Mouse (Mus musculus) limb, embryonic 14.5 days (tissue): ENCODE results near the gene Slc22a21. TPM values are rescaled to one million over a fixed set of nuclear protein-coding genes. Genes with fewer than 3 reads are reported as not detected.
"Not testable (repeated sequence)": the region's sequence is repeated elsewhere in the genome, so short reads cannot be mapped to it uniquely, and the experiment has no call there.

Experiments used
- ATAC-seq: fragments of 200-750 bp; cut with Nextera tagmentation; 2 replicates; pipeline ENCODE4 v1.8.0; 2017; ENCODE audit warnings: low read depth, moderate number of reproducible peaks, moderate TSS enrichment; ENCODE audit not compliant: low FRiP score
- DNase-seq: peaks from one replicate; pipeline ENCODE4 v3.0.0-alpha.2; 2015; ENCODE audit warnings: low spot score
- H3K27ac ChIP-seq: fragments of 300-500 bp; sonication (generic); replicated peaks from 2 replicates; pipeline ENCODE4 v1.5.1; 2014; ENCODE audit warnings: low read depth, mild to moderate bottlenecking, low read length, moderate library complexity, mixed read lengths
- H3K27me3 ChIP-seq: fragments of 300-500 bp; sonication (generic); 2 replicates; pipeline ENCODE4 v1.6.1; 2014; ENCODE audit warnings: low read length, mixed read lengths; ENCODE audit not compliant: control insufficient read depth, insufficient read depth
- H3K36me3 ChIP-seq: fragments of 300-500 bp; sonication (generic); 2 replicates; pipeline ENCODE4 v1.6.1; 2014; ENCODE audit warnings: mild to moderate bottlenecking, low read length, moderate library complexity, mixed read lengths; ENCODE audit not compliant: control insufficient read depth, insufficient read depth
- H3K4me1 ChIP-seq: fragments of 300-500 bp; sonication (generic); 2 replicates; pipeline ENCODE4 v1.6.1; 2014; ENCODE audit warnings: antibody characterized with exemption, low read length, mixed read lengths; ENCODE audit not compliant: control insufficient read depth, insufficient read depth
- H3K4me2 ChIP-seq: fragments of 300-500 bp; sonication (generic); replicated peaks from 2 replicates; pipeline ENCODE4 v1.6.1; 2014; ENCODE audit warnings: low read depth, mild to moderate bottlenecking, low read length, moderate library complexity; ENCODE audit not compliant: severe bottlenecking
- H3K4me3 ChIP-seq: fragments of 300-500 bp; sonication (generic); replicated peaks from 2 replicates; pipeline ENCODE4 v1.5.1; 2014; ENCODE audit warnings: low read length
- H3K9ac ChIP-seq: fragments of 300-500 bp; sonication (generic); 2 replicates; pipeline ENCODE4 v1.6.1; 2014; ENCODE audit warnings: mild to moderate bottlenecking, low read depth, low read length, moderate library complexity; ENCODE audit not compliant: severe bottlenecking
- H3K9me3 ChIP-seq: fragments of 300-500 bp; sonication (generic); 2 replicates; pipeline ENCODE4 v1.6.1; 2016; ENCODE audit warnings: low read length; ENCODE audit not compliant: control insufficient read depth
- POLR2A ChIP-seq: fragments of 200-500 bp; IDR thresholded peaks from 2 replicates; pipeline ENCODE4 v1.8.0; 2012; ENCODE audit warnings: inconsistent platforms, mild to moderate bottlenecking, moderate library complexity, borderline replicate concordance; ENCODE audit not compliant: insufficient read depth, insufficient read length; ENCODE audit errors: extremely low read depth
- WGBS: fragments of 180-500 bp; shearing (Covaris S2); extraction: QIAGEN DNeasy Blood & Tissue Kit; methylation state at CpG from one replicate; pipeline ENCODE4 v1.1.7; 2014; 5-methylcytosine and 5-hydroxymethylcytosine counted together
- polyA plus RNA-seq, 2 experiments: library from polyadenylated mRNA; depleted of rRNA in 1 of 2; stranded (reverse) in 1 of 2; unstranded in 1 of 2; fragments of >200 nt; fragmentation: Nextera tagmentation in 1 of 2; extraction: Ambion mirVana in 1 of 2; gene quantifications; 2 replicates each; pipeline versions ENCODE4 v1.2.1 to v1.2.3; 2012 to 2014

The Slc22a21 gene
- polyA plus RNA-seq, 2 experiments = 6.2 to 9.7 TPM

DNA sequence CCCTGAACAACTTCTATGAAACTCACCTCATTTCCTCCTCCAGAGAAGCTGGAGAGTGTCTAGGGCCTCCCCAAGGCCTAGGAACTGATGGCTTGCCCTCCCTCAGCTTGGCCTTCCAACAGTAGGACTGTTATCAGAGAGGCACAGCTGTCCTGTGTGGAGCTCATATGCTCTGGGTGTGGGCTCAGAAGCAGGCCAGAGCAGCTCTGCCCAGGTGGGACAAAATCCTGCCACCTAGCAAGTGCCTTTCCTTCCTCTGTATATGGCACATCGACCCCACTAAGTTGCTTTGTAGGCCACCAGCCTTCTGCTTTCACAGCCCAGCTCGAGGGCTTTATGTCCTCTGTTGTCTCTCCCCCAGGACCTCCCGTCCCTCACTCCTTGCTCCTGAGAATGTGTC, 24.6 kb upstream of the Slc22a21 start:
- Histone ChIP-seq H3K27ac (no peak overlapping the region), H3K36me3 (no peaks in the 10 kb centered on the region), H3K4me3 (no peak overlapping the region), H3K9ac (no peak overlapping the region), H3K9me3 (no peaks in the 10 kb centered on the region), H3K4me2 (no peak overlapping the region), H3K4me1 (peaks cover 10% of the 10 kb centered on the region), H3K27me3 (no peaks in the 10 kb centered on the region)
- no peak for ATAC-seq
- TF ChIP-seq POLR2A = no peak
- DNase-seq = no peak
- 87% methylated on average over 3 of the region's 3 CpGs for WGBS

DNA sequence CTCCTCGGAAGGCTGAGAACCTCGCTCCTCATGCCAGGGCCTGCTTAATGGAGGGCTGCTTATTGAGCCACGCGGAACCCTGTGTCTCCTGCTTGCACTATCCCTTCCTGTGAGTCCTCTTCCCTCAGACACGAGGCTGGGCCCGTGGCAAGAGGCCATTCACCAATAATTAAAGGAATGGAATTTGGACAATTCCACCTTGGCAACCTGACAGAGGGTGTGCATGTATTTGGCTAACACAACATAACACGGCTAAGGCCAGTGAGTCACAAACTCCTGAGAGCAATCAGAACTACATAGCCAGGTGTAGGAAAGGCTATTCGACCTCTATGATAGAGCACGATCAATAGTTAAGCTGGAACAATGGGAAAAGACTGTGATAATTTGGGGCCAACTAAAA, 24.1 kb upstream of the Slc22a21 start:
- no peaks in the 10 kb centered on the region for H3K36me3 ChIP-seq
- no peak overlapping the region for H3K27ac ChIP-seq
- H3K4me2 ChIP-seq = no peak overlapping the region
- DNase-seq (no peak), ATAC-seq (no peak)
- no peak overlapping the region for H3K9ac ChIP-seq
- H3K27me3 ChIP-seq = no peaks in the 10 kb centered on the region
- H3K4me1 ChIP-seq = peaks cover 10% of the 10 kb centered on the region
- 67% methylated on average over 9 of the region's 9 CpGs for WGBS
- H3K9me3 ChIP-seq = no peaks in the 10 kb centered on the region
- TF ChIP-seq POLR2A = no peak
- H3K4me3 ChIP-seq = no peak overlapping the region

DNA sequence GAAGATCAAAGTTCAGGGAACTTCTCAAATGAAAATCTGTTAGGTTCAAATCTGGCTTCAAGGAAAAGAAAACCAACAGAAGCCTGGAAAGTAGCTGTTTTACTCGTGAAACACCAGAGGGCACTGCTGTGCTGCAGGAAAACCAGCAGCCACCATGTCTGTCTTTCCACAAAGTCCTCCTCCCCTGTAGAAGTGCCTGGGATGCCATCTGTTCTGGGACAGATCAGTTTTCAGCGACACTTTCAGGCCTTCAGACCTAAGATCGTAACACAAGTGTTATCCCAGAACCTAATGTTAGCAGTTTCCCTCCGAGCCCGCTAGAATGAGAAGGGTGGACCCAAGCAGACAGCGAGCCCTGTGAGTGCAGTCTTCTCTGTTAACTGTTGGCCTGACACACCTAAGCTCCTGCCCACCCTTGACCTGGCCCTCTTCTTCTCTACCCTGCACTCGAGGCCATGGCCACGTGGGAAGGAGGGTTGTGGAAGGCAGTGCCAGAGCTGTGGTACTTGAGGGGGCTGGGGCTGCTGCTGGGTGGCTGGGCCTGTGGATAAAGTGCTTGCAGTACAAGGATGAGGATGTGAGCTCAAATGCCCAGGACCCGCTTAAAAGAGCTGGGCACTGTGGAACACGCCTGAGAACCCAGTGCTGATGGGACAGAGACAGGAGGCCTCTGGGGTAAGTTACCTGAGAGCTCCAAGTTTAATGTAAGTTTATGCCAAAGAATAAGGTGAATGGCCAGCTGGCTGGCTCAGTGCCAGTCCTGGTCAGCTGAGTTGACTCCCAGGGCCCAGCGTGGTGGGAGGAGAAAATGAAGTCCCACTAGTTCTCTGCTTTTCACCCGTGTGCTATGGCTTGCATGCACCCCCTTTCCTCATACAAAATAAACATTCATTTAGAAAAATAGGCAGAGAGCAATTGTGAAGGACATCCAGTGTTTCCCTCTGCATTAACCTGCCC, 22.9 kb upstream of the Slc22a21 start:
- peak; percentile 79 for ATAC-seq
- H3K4me3 ChIP-seq = not testable (repeated sequence)
- DNase-seq = peak; percentile 66

DNA sequence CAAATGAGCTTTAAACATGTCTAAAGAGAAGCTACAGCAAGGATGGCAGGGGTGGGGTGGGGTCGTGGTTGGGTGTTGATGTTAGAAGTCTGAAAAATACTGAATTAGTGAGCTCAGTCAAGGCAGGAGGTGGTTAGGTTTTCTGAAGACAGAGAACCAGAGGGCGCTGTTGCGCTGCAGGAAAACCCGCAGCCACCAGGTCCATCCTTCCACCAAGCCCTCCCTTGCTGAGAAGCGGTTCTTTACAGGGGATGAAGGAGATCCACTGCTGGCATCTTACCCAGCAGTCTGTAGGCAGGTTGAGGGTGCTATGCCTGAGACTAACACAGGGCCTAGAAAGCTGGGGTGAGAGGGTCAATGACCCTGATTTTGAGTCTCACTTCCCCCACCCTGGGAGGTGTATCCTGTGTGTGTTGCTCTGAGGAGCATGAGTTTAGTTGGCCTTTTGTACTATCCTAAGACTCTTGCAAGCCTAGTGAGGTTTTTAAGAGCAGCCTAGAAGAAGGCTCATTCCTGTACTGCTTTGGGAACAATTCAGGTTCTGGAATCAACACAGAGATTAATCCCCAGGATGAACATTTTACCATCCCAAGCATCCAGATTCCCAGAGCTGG, 22.1 kb upstream of the Slc22a21 start:
- H3K27ac ChIP-seq = no peak overlapping the region
- H3K9ac ChIP-seq = no peak overlapping the region
- no peak overlapping the region for H3K4me3 ChIP-seq
- H3K27me3 ChIP-seq = no peaks in the 10 kb centered on the region
- DNase-seq (peak; percentile 67), ATAC-seq (no peak)
- no peaks in the 10 kb centered on the region for H3K9me3 ChIP-seq
- WGBS = 3% methylated on average over 5 of the region's 5 CpGs
- no peak for TF ChIP-seq POLR2A
- H3K4me2 ChIP-seq = no peak overlapping the region
- H3K4me1 ChIP-seq = no peaks in the 10 kb centered on the region
- H3K36me3 ChIP-seq = no peaks in the 10 kb centered on the region

More for the DNA sequence above, 22.9 kb upstream of the Slc22a21 start:
- not testable (repeated sequence) for H3K4me2 ChIP-seq, H3K9ac ChIP-seq, H3K36me3 ChIP-seq, H3K27ac ChIP-seq, H3K27me3 ChIP-seq, H3K4me1 ChIP-seq, H3K9me3 ChIP-seq
- WGBS = 30% methylated on average over 11 of the region's 12 CpGs

DNA sequence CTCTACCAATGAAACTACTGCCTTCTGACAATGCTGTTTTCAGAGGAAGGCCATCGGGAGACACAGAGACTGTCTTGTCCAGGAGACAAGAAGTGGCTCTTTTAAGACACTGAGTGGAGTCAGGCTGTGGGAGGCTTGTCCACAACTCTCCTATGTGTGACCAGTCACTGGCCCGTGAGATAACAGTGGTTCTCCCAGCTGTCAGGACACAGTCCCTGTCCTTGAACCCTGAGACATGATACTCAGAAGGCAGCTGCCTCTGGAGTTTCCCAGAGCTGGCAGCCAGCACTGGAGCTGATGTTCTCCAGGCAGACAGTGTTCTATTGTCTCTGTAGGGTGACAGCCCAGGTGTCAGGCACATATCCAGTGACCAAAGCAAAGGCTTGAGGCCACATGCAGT, 17.5 kb upstream of the Slc22a21 start:
- DNase-seq (no peak), ATAC-seq (no peak)
- no peaks in the 10 kb centered on the region for H3K36me3 ChIP-seq
- H3K27me3 ChIP-seq = no peaks in the 10 kb centered on the region
- no peaks in the 10 kb centered on the region for H3K9me3 ChIP-seq
- H3K27ac ChIP-seq = no peak overlapping the region
- H3K4me3 ChIP-seq = no peak overlapping the region
- no peak overlapping the region for H3K9ac ChIP-seq
- 88% methylated on average over 2 of the region's 2 CpGs for WGBS
- no peaks in the 10 kb centered on the region for H3K4me1 ChIP-seq
- TF ChIP-seq POLR2A = no peak
- H3K4me2 ChIP-seq = no peak overlapping the region
